Mouse (Mus musculus): ENCODE results near the gene Fam102a. TPM values are rescaled to one million over a fixed set of nuclear protein-coding genes. Genes with fewer than 3 reads are reported as not detected.

Gene Fam102a
- polyA plus RNA-seq, 1 experiment: 12.9 TPM

DNA sequence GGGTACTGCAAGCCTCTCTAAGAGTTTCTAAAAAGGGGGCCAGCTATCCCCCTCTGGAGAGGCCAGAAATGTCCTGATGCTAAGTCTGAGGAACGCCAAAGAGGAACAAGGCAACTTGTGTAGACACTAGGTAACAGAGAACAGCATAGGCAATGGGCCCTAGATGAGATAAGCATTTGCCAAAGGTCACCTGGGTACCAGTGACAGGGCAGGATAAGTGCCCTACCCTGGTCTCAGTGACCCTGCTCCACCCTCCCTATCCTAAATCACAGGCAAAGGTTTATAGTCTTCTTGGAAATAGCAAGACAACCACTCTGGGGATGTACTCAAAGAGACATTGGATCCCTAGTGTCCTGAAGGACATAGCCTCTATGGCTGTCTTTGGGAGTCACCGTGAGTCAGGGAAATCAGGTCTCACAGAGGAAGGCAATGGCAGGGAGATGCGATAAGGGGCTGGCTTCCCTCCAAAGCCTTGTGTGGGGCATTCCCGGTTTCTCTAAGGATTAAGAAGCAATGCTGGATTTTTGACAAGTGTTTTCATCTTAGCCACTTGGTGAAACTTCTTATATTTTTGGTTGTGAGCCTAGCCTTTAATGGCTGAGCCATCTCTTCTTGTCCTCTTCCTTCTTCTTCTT, 17.8 kb upstream of the Fam102a start:
- no peak for DNase-seq (ENCODE audit: low read depth)
- TF ChIP-seq POLR2A (IDR thresholded peaks at IDR 0.05; ENCODE audit: borderline replicate concordance, extremely low read depth, insufficient read depth, insufficient read length, poor library complexity, severe bottlenecking) (no peak), CTCF (IDR thresholded peaks at IDR 0.05; ENCODE audit: borderline replicate concordance, extremely low read depth, insufficient read depth, insufficient read length) (no peak)

DNA sequence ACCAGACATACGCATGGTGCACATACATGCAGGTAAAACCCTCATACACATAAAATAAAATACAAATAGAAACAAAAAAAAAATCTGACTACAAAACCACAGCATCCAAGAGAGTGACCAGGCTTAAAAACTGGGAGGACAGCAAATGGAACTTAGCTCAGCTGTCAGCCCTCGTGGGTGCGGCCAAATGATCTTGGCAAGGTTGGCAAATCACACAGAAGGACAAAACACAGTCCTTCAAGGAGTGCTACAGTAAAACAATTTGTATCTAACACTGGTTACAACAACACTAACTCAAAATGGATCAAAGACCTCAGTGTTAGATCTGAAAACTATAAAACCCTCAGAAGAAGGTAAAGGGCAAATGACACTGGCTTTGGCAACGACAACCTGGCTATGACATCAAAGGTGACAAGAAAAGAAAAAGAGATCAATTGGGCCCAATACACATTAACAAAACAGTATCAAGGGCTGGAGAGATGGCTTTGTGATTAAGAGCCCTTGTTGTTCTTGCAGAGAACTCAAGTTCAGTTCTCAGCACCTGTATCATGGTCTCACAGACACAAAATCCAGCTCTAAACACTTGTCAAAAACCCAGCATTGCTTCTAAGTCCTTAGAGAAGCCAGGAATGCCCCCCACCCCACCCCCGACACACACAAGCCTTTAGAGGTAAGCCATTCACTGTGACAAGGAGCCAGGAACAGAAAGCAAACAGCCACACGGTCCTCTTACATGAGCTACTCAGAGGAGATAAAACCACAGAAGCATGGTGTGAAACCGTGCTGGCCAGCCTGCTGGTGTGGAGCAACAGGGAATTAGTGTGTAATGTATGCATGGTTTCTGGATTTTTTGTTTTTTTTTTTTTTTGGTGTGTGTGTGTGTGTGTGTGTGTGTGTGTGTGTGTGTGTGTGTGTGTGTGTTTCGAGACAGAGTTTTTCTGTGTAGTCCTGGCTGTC, 14.8 kb upstream of the Fam102a start:
- DNase-seq (ENCODE audit: low read depth): no peak
- TF ChIP-seq CTCF (IDR thresholded peaks at IDR 0.05; ENCODE audit: borderline replicate concordance, extremely low read depth, insufficient read depth, insufficient read length) (no peak), POLR2A (IDR thresholded peaks at IDR 0.05; ENCODE audit: borderline replicate concordance, extremely low read depth, insufficient read depth, insufficient read length, poor library complexity, severe bottlenecking) (no peak)

DNA sequence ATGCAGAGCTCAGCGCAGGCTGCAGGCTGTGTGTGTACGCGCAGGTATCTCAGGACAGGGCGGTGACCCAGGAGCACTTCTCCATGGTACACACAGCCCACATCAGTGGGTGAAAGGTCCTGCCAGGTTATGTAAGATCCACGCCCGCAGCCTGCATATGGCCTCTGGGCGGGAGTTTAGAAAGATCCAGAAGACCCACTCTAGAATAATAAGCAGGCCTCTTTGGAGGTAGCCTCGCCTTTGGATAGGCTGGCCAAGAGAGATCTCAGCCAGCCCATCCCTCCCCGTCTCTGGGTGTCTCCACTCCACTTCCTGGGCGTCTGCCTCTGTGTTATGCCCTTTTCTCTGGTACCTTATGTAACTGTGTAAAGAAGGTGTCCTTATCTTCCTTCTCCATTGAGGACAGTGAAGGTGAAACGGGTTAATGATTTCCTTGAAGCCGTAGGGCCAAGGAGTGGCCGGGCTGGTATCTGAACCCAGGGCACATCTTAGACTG, 10.5 kb upstream of the Fam102a start:
- DNase-seq (ENCODE audit: low read depth): no peak
- TF ChIP-seq POLR2A (IDR thresholded peaks at IDR 0.05; ENCODE audit: borderline replicate concordance, extremely low read depth, insufficient read depth, insufficient read length, poor library complexity, severe bottlenecking): no peak
- TF ChIP-seq CTCF (IDR thresholded peaks at IDR 0.05; ENCODE audit: borderline replicate concordance, extremely low read depth, insufficient read depth, insufficient read length): no peak

DNA sequence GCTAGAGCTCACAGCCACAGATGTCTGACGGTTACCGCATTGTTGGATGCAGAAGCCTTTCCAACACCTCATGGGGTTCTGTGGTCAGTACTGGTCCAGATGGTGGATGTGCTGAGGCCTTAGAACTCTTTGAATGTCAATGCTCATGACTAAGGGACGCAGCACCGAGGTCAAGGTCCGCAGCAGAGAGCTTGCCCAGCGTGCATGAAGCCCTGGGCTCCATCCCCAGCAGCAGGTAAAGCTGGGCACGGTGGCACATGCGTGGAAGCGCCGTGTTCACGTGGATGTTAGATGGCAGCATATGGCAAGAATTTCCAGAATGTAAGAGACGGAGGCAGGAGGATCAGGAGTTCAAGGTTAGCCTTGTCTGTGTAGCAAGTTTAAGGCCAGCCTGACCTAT, 9.3 kb upstream of the Fam102a start:
- TF ChIP-seq CTCF (IDR thresholded peaks at IDR 0.05; ENCODE audit: borderline replicate concordance, extremely low read depth, insufficient read depth, insufficient read length): no peak
- no peak for TF ChIP-seq POLR2A (IDR thresholded peaks at IDR 0.05; ENCODE audit: borderline replicate concordance, extremely low read depth, insufficient read depth, insufficient read length, poor library complexity, severe bottlenecking)
- DNase-seq (ENCODE audit: low read depth): no peak

DNA sequence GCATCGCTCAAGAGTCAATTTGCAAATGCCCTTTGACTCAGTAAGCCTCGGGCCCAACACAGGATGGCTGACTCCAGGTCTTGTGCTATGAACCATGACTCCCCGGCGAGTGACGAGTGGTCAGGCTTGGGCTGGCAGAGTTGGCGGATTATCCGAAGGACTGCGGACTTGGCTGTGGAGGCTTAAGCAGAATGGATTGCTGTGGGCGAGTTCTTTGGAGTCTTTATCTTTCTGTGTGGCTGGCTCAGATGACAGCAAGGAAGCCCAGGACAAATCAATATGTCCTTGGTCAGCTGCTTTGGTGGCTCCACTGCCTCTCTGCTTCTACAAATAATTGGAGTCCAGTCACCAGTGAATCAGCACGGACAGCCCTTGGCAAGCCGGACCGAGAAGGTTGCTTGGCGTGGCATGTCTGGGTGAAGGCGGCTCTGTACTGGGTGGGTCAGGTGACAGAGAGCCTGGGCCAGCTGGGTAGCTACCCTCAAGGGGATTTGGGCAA, 7.6 kb upstream of the Fam102a start:
- no peak for DNase-seq (ENCODE audit: low read depth)
- TF ChIP-seq CTCF (IDR thresholded peaks at IDR 0.05; ENCODE audit: borderline replicate concordance, extremely low read depth, insufficient read depth, insufficient read length) (no peak), POLR2A (IDR thresholded peaks at IDR 0.05; ENCODE audit: borderline replicate concordance, extremely low read depth, insufficient read depth, insufficient read length, poor library complexity, severe bottlenecking) (no peak)

DNA sequence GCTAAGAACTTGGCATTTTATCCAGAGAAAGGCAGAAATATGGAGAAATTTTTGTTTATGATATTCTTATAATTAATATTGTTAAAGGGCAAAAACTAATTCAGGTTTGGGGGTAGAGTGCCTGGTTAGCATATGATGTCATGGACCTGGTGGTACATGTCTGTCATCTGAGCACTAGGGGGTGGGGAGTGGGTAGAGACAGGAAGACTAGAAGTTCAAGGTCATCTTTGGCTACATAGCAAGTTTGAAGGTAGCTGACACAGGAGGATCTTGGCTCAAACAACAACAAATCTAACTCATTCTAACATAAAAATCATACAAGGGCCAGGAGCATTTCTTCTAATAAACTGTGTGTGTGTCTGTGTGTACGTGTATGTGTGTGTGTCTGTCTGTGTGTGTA, 6.8 kb upstream of the Fam102a start:
- DNase-seq (ENCODE audit: low read depth): no peak
- TF ChIP-seq POLR2A (IDR thresholded peaks at IDR 0.05; ENCODE audit: borderline replicate concordance, extremely low read depth, insufficient read depth, insufficient read length, poor library complexity, severe bottlenecking) (no peak), CTCF (IDR thresholded peaks at IDR 0.05; ENCODE audit: borderline replicate concordance, extremely low read depth, insufficient read depth, insufficient read length) (no peak)

DNA sequence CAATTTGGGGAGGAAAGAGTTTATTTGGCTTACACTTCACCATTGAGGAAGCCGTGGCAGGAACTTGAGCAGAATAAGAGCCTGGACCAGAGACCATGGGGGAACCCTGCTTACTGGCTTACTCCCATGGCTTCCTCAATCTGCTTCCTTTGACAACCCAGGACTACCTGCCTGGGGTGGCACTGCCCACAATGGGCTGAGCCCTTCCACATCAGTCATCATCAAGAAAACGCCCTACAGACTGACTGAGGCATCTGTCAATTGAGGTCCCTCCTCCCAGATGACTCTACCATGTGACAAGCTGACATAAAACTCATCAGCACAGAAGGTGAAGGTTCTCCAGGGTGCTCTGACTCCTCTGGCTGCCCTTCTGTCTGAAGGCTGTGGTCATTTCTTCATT, 4.7 kb upstream of the Fam102a start:
- TF ChIP-seq CTCF (IDR thresholded peaks at IDR 0.05; ENCODE audit: borderline replicate concordance, extremely low read depth, insufficient read depth, insufficient read length) (no peak), POLR2A (IDR thresholded peaks at IDR 0.05; ENCODE audit: borderline replicate concordance, extremely low read depth, insufficient read depth, insufficient read length, poor library complexity, severe bottlenecking) (no peak)
- no peak for DNase-seq (ENCODE audit: low read depth)

DNA sequence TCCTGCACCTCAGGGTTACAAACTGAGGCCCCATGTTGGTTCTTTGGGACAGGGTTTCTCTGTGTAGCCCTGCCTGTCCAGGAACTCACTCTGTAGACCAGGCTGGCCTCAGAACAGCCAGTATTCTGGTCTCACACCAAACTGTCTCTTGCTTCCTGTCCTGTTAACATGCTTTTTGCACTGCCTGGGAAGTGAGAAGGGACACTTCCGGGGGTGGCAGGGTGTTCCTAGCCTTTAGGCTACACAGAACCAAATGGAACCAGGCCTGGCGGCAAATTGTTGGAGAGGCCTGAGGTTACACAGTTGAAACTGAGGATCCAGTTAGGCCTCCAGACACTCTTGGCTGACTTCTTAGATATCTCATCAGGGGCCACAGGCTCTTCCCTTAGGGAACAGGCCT, 2.0 kb upstream of the Fam102a start:
- no peak for DNase-seq (ENCODE audit: low read depth)

DNA sequence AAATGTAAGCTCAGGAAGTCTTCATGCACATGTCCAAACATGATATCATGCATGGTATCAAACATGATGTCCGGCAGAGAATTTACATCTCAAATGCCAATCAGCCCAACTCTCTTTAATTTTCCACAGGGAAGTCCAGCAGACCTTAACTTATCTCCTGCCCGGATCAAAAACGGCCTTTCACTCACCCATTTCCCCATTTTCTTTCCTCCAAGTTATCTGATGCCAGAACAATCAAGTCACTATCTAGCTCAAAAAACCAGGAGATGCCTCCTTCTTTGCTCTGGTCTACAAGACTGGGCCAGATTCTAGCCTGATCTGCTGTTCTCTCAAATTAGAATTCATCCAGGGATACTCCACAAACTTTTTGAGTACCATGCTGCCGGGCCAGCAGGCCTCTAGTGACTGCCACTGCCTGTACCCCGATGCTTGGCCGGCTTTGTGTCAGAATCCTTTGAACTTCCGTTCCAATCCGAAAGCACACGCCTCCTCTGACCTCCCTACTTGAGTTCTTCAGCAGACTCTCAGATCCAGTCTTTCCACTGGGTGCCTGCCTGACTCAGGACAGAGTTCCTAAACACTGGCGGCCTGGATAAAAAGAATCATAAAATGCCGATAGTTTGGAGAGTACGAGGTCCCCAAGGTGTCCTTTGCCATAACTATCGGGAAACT, 935 bp upstream of the Fam102a start:
- no peak for TF ChIP-seq CTCF (IDR thresholded peaks at IDR 0.05; ENCODE audit: borderline replicate concordance, extremely low read depth, insufficient read depth, insufficient read length)
- TF ChIP-seq POLR2A (IDR thresholded peaks at IDR 0.05; ENCODE audit: borderline replicate concordance, extremely low read depth, insufficient read depth, insufficient read length, poor library complexity, severe bottlenecking): no peak
- peak; percentile 78 for DNase-seq (ENCODE audit: low read depth)

More for the DNA sequence above, 2.0 kb upstream of the Fam102a start:
- TF ChIP-seq POLR2A (IDR thresholded peaks at IDR 0.05; ENCODE audit: borderline replicate concordance, extremely low read depth, insufficient read depth, insufficient read length, poor library complexity, severe bottlenecking) (no peak), CTCF (IDR thresholded peaks at IDR 0.05; ENCODE audit: borderline replicate concordance, extremely low read depth, insufficient read depth, insufficient read length) (no peak)

DNA sequence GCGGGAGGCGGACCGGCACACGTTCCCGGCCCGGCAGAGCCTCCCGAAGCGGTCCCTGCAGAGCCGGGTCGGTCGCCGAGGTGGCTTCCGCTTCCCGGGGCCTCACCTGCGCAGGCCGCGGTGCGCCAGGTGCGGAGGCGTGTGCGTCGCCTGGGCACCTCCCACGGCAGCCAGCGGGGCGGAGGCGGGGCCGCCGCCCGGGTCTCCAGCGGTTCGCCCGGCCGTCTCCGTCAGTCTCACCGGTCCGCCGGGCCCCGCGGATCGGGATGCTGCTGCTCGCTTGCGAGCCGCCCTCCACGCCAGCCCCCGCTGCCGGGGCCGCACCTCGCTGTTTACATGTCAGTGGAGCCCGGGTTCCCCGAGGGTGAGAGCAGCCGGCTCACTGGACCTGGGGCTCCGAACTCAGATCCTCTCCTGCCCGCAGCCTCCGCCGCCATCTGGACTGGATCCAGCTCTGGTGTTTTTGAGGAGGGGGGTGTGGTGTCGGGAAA, 414 bp downstream of the Fam102a start:
- no peak for TF ChIP-seq POLR2A (IDR thresholded peaks at IDR 0.05; ENCODE audit: borderline replicate concordance, extremely low read depth, insufficient read depth, insufficient read length, poor library complexity, severe bottlenecking)
- no peak for TF ChIP-seq CTCF (IDR thresholded peaks at IDR 0.05; ENCODE audit: borderline replicate concordance, extremely low read depth, insufficient read depth, insufficient read length)
- DNase-seq (ENCODE audit: low read depth): peak; percentile 52
